Mouse (Mus musculus) CH12.LX (cell line): ENCODE measurements at regions not wholly inside any gene's neighbourhood (a gene's known extent, or its start where the extent isn't known, plus 50 kb on each side); places are given as distances from the start of the nearest gene placed in this dataset.

Source experiments
- BHLHE40 ChIP-seq: IDR thresholded peaks from 2 replicates; pipeline ENCODE4 v1.6.1; 2011; ENCODE audit warnings: mild to moderate bottlenecking, low read depth, low read length, improper control_type of control experiment
- CTCF ChIP-seq, 2 experiments: IDR thresholded peaks in 1 of 2; conservative IDR thresholded peaks in 1 of 2; 2 replicates each; pipeline ENCODE4 v1.5.1; 2011 to 2012; ENCODE audit warnings: low read depth in 2 of 2, low read length in 2 of 2, improper control_type of control experiment in 1 of 2, inconsistent platforms in 1 of 2, mild to moderate bottlenecking in 1 of 2, moderate library complexity in 1 of 2
- EP300 ChIP-seq: IDR thresholded peaks from 2 replicates; pipeline ENCODE4 v1.6.1; 2011; ENCODE audit warnings: low read length, improper control_type of control experiment
- ETS1 ChIP-seq: conservative IDR thresholded peaks from 2 replicates; pipeline ENCODE4 v1.6.1; 2012; ENCODE audit warnings: low read depth, mild to moderate bottlenecking, inconsistent platforms, low read length, improper control_type of control experiment, moderate library complexity
- GABPA ChIP-seq: IDR thresholded peaks from 2 replicates; pipeline ENCODE4 v1.6.1; 2012; ENCODE audit warnings: low read depth, low read length, improper control_type of control experiment, inconsistent platforms; ENCODE audit not compliant: insufficient replicate concordance
- MAFK ChIP-seq: IDR thresholded peaks from 2 replicates; pipeline ENCODE4 v1.6.1; 2011; ENCODE audit warnings: low read length, improper control_type of control experiment; ENCODE audit not compliant: insufficient replicate concordance
- MXI1 ChIP-seq: IDR thresholded peaks from 2 replicates; pipeline ENCODE4 v1.6.1; 2011; ENCODE audit warnings: mild to moderate bottlenecking, low read depth, low read length, improper control_type of control experiment
- MYC ChIP-seq: IDR thresholded peaks from 2 replicates; pipeline ENCODE4 v1.6.1; 2011; ENCODE audit warnings: low read depth, mild to moderate bottlenecking, improper control_type of control experiment, low read length
- NELFE ChIP-seq: IDR thresholded peaks from 2 replicates; pipeline ENCODE4 v1.6.1; 2011; ENCODE audit warnings: low read depth, low read length, improper control_type of control experiment
- POLR2A ChIP-seq: IDR thresholded peaks from 2 replicates; pipeline ENCODE4 v1.6.1; 2011; ENCODE audit warnings: low read depth, mild to moderate bottlenecking, improper control_type of control experiment, low read length
- POLR2AphosphoS2 ChIP-seq: IDR thresholded peaks from 2 replicates; pipeline ENCODE4 v1.6.1; 2011; ENCODE audit warnings: low read depth, low read length, improper control_type of control experiment
- TBP ChIP-seq: conservative IDR thresholded peaks from 2 replicates; pipeline ENCODE4 v1.6.1; 2011; ENCODE audit warnings: low read depth, low read length, improper control_type of control experiment
- UBTF ChIP-seq: IDR thresholded peaks from 2 replicates; pipeline ENCODE4 v1.6.1; 2012; ENCODE audit warnings: low read depth, mild to moderate bottlenecking, inconsistent platforms, low read length, improper control_type of control experiment, moderate library complexity
- ZMIZ1 ChIP-seq: IDR thresholded peaks from 2 replicates; pipeline ENCODE4 v1.6.1; 2012; ENCODE audit warnings: low read depth, mild to moderate bottlenecking, inconsistent platforms, low read length, improper control_type of control experiment

- TF ChIP-seq BHLHE40: no peak
- no peak for TF ChIP-seq CTCF (conservative IDR thresholded peaks at IDR 0.05 in 1 of 2, IDR thresholded peaks at IDR 0.05 in 1 of 2; ENCODE audit: low read depth in 2 of 2, low read length in 2 of 2)
- TF ChIP-seq MYC: no peak
- TF ChIP-seq GABPA: no peak
- no peak for TF ChIP-seq POLR2A
- no peak for TF ChIP-seq MAFK
- no peak for TF ChIP-seq ETS1
- no peak for TF ChIP-seq MXI1
- TF ChIP-seq ZMIZ1: no peak
- no peak for TF ChIP-seq UBTF
- no peak for TF ChIP-seq EP300
- TF ChIP-seq TBP: no peak
- TF ChIP-seq NELFE: no peak
- TF ChIP-seq POLR2AphosphoS2: no peak
These were observed 163.2 kb downstream of the Efnb1 start for GRCm38 (mm10) chrX:99299110-99299509.
